Mouse (Mus musculus) right cerebral cortex, adult 2 months (tissue): ENCODE data around the gene Plin5.
A peak's percentile ranks its signal among the peaks of the same experiment; 100 is the strongest.
"Not testable (repeated sequence)": the region's sequence is repeated elsewhere in the genome, so short reads cannot be mapped to it uniquely, and the experiment has no call there.

ENCODE experiments used
- DNase-seq, 2 experiments: peaks; one replicate each; pipeline ENCODE4 v3.0.0; 2021 to 2022; ENCODE audit warnings: low spot score in 2 of 2

Plin5 gene

DNA sequence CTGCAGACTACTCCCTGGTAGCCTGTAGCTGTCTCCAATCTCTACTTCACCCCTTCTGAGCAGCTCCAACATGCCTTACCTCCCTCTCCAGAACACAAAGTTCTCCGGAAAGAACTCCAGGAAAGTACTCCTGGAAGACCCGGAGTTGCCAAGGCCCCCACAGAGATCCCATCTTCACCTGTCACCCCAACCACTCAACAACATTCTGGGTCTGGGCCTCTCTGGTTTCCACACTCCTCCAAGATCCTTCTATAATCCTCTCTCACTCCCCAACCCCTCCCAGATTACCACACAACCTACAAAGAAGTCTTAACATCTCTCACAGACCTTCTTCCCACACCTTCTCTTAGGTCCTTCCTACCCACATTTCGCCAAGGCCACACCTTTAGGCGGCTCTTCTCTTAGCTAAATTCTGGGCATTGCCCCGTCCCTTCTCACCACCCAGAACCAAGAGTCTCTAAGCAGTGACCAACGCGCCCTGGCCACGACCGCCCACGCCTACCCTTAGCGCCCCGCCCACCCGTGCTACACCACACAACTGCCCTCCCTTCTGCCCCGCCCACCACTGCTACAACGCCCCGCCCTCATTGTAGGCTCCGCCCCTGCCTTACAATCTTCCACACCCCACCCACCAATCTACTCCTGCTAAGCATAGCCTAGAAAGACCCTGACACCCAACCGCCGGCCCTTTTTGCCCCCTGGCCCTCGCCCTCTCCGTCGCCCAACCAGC lies 43.1 kb downstream of the Plin5 start:
- peak; percentile 58 to 65 for DNase-seq

DNA sequence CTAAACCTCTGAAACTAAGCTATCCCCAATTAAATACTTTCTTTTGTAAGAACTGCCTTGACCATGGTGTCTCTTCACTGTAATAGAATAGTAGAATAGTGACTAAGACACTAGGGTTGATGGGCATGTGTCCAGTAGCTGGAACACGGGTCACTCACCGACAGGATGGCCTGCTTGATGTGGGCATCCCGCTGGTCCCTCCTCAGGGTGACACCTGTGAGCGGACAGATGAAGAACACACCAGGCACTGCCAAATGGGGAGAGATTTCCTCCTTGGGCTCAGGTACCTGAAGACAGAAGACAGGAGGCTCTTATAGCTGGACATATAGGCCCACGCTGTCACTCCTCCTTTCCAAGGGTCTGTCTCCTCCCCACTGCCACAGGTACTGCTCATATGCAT lies 45.2 kb downstream of the Plin5 start:
- DNase-seq, result no peak

DNA sequence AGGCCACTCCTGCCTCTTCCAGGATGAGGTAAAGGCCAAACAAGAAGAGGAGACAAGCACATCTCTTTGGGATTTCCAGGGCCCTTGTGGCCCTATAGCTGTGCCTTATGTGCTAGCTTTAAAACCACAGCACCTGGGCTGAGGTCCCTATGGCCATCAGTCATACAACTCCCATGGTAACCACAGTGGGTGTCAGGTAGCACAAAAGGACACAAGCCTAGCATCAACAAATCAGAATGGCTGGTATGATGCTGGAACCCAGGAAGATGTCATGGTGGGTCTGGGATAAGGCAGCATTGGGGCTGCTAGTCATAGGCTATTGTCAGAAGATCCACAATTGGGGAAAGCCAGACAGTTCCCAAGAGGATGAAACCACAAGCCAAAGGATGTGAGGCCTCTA lies 46.3 kb downstream of the Plin5 start:
- DNase-seq, result no peak

DNA sequence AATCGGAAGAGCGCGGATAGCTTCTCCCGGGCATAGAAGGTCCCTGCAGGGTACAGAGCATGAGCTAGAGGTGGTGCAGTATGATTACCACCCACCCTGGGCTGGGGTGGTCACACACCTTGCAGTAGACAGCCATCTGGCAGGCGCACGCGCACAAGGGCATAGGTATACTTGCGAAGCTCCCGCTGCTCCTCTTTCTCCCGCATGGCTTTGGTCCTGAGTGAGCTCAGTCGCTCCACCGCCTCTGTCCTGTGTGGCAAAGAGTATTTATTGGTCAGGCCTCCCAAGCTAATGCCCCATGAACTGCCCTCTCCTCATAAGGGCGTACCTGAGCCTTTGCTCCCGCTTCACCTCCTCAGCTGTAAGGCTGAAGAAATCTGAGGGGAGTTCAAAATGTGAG lies 48.3 kb downstream of the Plin5 start:
- no peak for DNase-seq

DNA sequence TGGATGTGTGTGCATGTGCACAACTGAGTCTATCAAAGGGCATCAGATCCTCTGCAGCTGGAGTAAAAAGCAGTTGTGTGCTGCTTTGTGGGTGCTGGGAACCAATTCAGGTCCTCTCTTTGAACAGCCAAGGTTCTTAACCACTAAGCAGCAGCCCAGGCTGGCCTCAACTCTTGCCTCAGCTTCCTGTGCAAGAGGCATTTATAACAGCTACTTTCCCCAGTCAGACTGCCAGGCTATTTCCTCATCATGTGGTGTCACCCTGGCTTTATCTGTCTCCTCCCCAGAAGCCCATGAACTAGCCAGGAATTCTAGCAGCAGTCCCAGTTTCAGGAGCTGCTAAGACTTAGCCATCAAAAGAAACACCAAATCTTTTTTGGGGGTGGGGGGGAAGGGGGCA lies 50.9 kb downstream of the Plin5 start:
- no peak for DNase-seq

DNA sequence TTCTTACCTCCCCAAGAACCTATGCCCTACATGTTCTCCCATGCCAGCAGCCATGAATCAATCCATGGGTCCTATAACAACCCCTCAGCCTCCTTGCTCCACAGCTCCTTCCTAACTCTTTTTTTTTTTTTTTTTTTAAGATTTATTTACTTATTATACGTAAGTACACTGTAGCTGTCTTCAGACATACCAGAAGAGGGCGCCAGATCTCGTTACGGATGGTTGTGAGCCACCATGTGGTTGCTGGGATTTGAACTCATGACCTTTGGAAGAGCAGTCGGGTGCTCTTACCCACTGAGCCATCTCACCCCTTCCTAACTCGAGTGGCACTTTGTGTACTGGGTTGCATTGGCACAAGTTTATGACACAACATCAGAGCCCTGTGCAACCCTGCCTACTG lies 51.7 kb downstream of the Plin5 start:
- DNase-seq, result not testable (repeated sequence)

DNA sequence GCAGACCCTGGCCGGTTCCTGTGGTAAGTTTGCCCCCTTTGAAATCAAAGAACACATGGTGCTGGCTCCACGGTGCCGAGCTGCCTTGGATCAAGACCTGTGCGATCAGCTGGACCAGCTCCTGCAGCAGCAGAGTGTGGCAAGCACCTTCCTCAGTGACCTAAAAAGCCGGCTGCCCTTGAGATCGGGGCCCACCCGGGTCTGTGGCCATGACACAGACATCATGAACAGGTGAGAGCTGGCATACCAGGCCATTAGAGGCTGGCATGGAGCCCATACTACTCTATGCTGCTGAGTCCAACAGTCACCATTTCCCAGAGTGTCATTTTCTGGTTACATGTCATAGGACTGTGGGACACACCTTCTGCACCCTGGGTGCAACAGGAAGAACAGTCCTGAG lies 55.3 kb downstream of the Plin5 start:
- no peak for DNase-seq
